Mouse (Mus musculus) lung, postnatal 0 days (tissue): ENCODE results near the gene Sipa1l1.

Experiments used
- CTCF ChIP-seq: IDR thresholded peaks from 2 replicates; pipeline ENCODE4 v1.5.1; 2016; ENCODE audit warnings: antibody characterized with exemption, mild to moderate bottlenecking
- EP300 ChIP-seq: IDR thresholded peaks from 2 replicates; pipeline ENCODE4 v1.6.1; 2016; ENCODE audit warnings: antibody characterized with exemption, mild to moderate bottlenecking, control low read depth

DNA sequence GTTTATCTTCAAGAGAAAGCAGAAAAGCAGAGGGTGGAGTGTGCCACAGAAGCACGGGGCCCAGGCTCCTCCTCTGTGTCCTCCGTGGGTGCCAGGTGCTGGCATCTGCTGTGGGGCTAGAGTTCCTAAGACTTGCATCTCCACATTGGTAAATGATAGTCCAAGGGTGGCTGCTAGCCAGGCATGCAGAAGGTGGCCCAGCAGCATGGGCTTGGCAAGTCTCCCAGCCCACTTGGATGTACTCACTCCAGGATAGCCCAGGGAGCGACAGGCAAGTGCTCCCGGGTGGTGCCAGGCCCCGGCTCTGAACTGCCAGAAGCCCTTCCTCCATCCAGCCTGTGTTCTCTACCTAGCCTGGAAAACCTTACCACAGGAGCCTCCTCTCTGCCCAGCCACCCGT, 239.4 kb downstream of the Sipa1l1 start:
- TF ChIP-seq CTCF, result no peak
- TF ChIP-seq EP300, result no peak
